In the genomic region with DNA sequence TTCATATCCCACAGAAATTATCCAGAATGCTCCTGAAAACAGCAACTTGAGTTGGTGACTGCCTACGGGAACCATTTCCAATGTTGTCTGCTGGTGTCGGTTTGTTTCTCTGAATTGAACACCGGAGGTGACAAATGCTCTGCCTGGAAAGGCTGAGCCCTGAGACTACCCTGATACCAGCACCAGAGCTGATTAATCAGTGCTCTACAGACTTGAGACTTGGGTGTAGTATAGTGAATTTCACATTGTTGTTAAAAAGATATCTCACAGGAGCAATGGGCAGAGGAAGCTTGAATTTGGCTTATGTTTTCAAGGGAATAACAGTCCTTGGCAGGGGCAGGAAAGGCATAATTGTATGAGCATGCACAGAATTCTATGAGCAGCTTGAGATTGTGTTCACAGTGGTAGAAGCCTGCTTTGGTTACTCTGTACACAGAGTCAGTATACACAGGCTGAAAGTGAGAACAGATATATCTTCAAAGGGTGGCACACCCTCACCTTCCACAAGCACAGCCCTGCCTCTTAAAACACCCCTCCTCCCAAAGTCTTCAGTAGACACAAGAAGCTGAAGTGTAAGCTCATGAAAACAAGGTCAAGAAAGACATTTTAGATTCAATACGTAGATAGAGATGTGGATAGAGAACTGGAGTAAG, we compare ENCODE assay signal across 19 mouse cellular contexts.
"Had no signal": no experiment of that assay in that cellular context is flagged by ENCODE, and none has a peak within 500 bp of the region (broad histone marks: within the 10 kb centered on the region; RNA-seq: fewer than 3 reads in every experiment).

No protein-coding gene starts in this region.

- ATAC-seq: liver, postnatal 0 days; midbrain, embryonic 13.5 days; midbrain, embryonic 15.5 days had no signal

- H3K27ac ChIP-seq: liver, embryonic 13.5 days; liver, embryonic 15.5 days; macrophage; midbrain, embryonic 13.5 days; midbrain, embryonic 15.5 days; neural tube, embryonic 13.5 days; neural tube, embryonic 15.5 days had no signal

- H3K36me3 ChIP-seq: liver, embryonic 13.5 days; liver, embryonic 15.5 days; midbrain, embryonic 13.5 days; midbrain, embryonic 15.5 days; neural tube, embryonic 13.5 days; neural tube, embryonic 15.5 days had no signal

- DNase-seq: liver; liver, embryonic 13.5 days; liver, postnatal 0 days; lung, adult 2 months; lung, postnatal 10 days; lung, postnatal 36 days; right cerebral cortex, postnatal 14 days; spleen, adult 18-20 months; thymus, adult 2 months; thymus, postnatal 25 days; thymus, postnatal 4 days had no signal

- H3K9ac ChIP-seq: liver, embryonic 13.5 days; liver, embryonic 15.5 days; liver, postnatal 0 days; midbrain, embryonic 13.5 days; midbrain, embryonic 15.5 days; neural tube, embryonic 13.5 days; neural tube, embryonic 15.5 days had no signal

- H3K27me3 ChIP-seq: liver, embryonic 13.5 days; liver, embryonic 15.5 days; midbrain, embryonic 13.5 days; midbrain, embryonic 15.5 days; neural tube, embryonic 13.5 days; neural tube, embryonic 15.5 days had no signal

- H3K4me2 ChIP-seq: liver, embryonic 11.5 days; liver, embryonic 13.5 days; liver, embryonic 15.5 days; midbrain, embryonic 11.5 days; midbrain, embryonic 13.5 days; midbrain, embryonic 15.5 days; neural tube, embryonic 13.5 days; neural tube, embryonic 15.5 days had no signal

- H3K9me3 ChIP-seq: liver, embryonic 13.5 days; liver, embryonic 15.5 days; midbrain, embryonic 13.5 days; midbrain, embryonic 15.5 days; neural tube, embryonic 13.5 days; neural tube, embryonic 15.5 days had no signal

- H3K4me1 ChIP-seq: liver, embryonic 13.5 days; liver, embryonic 15.5 days; midbrain, embryonic 13.5 days; midbrain, embryonic 15.5 days; neural tube, embryonic 13.5 days; neural tube, embryonic 15.5 days had no signal

- H3K4me3 ChIP-seq: liver, embryonic 13.5 days; liver, embryonic 15.5 days; midbrain, embryonic 13.5 days; midbrain, embryonic 15.5 days; neural tube, embryonic 13.5 days; neural tube, embryonic 15.5 days had no signal
